Mouse (Mus musculus): ENCODE data around the gene Dnajc2.
"Not testable (repeated sequence)": the region's sequence is repeated elsewhere in the genome, so short reads cannot be mapped to it uniquely, and the experiment has no call there.

- TF ChIP-seq EP300, CTCF (IDR thresholded peaks at IDR 0.05): not testable (repeated sequence)
Observed at GRCm38 (mm10) chr5:21708011-21708410, 77.0 kb downstream of the Dnajc2 start.

Data from lung, postnatal 0 days (tissue).